Mouse (Mus musculus) myocyte (in vitro differentiated cells): ENCODE results near the gene Epb41l2. TPM values are rescaled to one million over a fixed set of nuclear protein-coding genes. Genes with fewer than 3 reads are reported as not detected.

Experiments
- H3K27me3 ChIP-seq: one replicate; pipeline ENCODE4 v1.6.1; 2011; ENCODE audit not compliant: control insufficient read depth, insufficient read depth, insufficient read length
- H3K36me3 ChIP-seq: one replicate; pipeline ENCODE4 v1.6.1; 2011; ENCODE audit not compliant: control insufficient read depth, insufficient read depth
- H3K4me2 ChIP-seq: one replicate; pipeline ENCODE4 v1.6.1; 2011; ENCODE audit warnings: low read depth, control low read depth
- H3K4me3 ChIP-seq: one replicate; pipeline ENCODE4 v1.5.1; 2011; ENCODE audit warnings: mild to moderate bottlenecking, control low read depth, moderate library complexity
- H3K79me2 ChIP-seq: one replicate; pipeline ENCODE4 v1.6.1; 2011; ENCODE audit not compliant: control insufficient read depth, insufficient read depth
- H3ac ChIP-seq: one replicate; pipeline ENCODE4 v1.6.1; 2011; ENCODE audit not compliant: control insufficient read depth, insufficient read length
- CEBPB ChIP-seq: IDR thresholded peaks from 2 replicates; pipeline ENCODE4 v1.6.1; 2011; ENCODE audit warnings: mild to moderate bottlenecking, moderate library complexity; ENCODE audit not compliant: poor library complexity, insufficient read depth, severe bottlenecking
- E2F4 ChIP-seq: IDR thresholded peaks from one replicate; pipeline ENCODE4 v1.6.1; 2011; ENCODE audit warnings: mild to moderate bottlenecking, control low read depth, moderate library complexity; ENCODE audit not compliant: insufficient read depth
- MAX ChIP-seq: IDR thresholded peaks from one replicate; pipeline ENCODE4 v1.6.1; 2011; ENCODE audit warnings: low read depth, mild to moderate bottlenecking, control low read depth
- MYOD1 ChIP-seq, 3 experiments: IDR thresholded peaks; one replicate each; pipeline ENCODE4 v1.6.1; 2011; ENCODE audit warnings: control low read depth in 2 of 3, low read depth in 2 of 3, mild to moderate bottlenecking in 2 of 3, moderate library complexity in 1 of 3; ENCODE audit not compliant: insufficient read length in 2 of 3, control insufficient read depth in 1 of 3
- MYOG ChIP-seq, 3 experiments: IDR thresholded peaks; one replicate each; pipeline ENCODE4 v1.6.1; 2011; ENCODE audit warnings: control low read depth in 2 of 3, low read depth in 2 of 3, mild to moderate bottlenecking in 2 of 3; ENCODE audit not compliant: insufficient read length in 2 of 3, control insufficient read depth in 1 of 3, insufficient read depth in 1 of 3
- POLR2A ChIP-seq: IDR thresholded peaks from one replicate; pipeline ENCODE4 v1.6.1; 2011; ENCODE audit warnings: low read depth, mild to moderate bottlenecking, control low read depth, moderate library complexity; ENCODE audit not compliant: insufficient read length
- POLR2AphosphoS2 ChIP-seq: IDR thresholded peaks from one replicate; pipeline ENCODE4 v1.6.1; 2011; ENCODE audit warnings: low read depth, control low read depth; ENCODE audit not compliant: insufficient read length
- REST ChIP-seq: IDR thresholded peaks from one replicate; pipeline ENCODE4 v1.6.1; 2011; ENCODE audit warnings: mild to moderate bottlenecking, control low read depth, moderate library complexity; ENCODE audit not compliant: insufficient read depth, insufficient read length
- SRF ChIP-seq: IDR thresholded peaks from one replicate; pipeline ENCODE4 v1.6.1; 2011; ENCODE audit warnings: low read depth; ENCODE audit not compliant: control insufficient read depth, insufficient read length
- TCF12 ChIP-seq: IDR thresholded peaks from one replicate; pipeline ENCODE4 v1.6.1; 2011; ENCODE audit warnings: mild to moderate bottlenecking, control low read depth; ENCODE audit not compliant: poor library complexity, insufficient read depth, severe bottlenecking
- TCF3 ChIP-seq: IDR thresholded peaks from one replicate; pipeline ENCODE4 v1.6.1; 2011; ENCODE audit warnings: low read depth, control low read depth; ENCODE audit not compliant: insufficient read length
- USF1 ChIP-seq: IDR thresholded peaks from one replicate; pipeline ENCODE4 v1.6.1; 2011; ENCODE audit warnings: low read depth, mild to moderate bottlenecking, control low read depth, moderate library complexity
- polyA plus RNA-seq: library from polyadenylated mRNA; unstranded; fragments of >200 nt; fragmentation: generic; extraction: Trizol; gene quantifications from one replicate; pipeline ENCODE4 v1.2.1, GENCODE M21; 2012; ENCODE audit warnings: missing spikeins

The Epb41l2 gene
- polyA plus RNA-seq, 1 experiment, result 22.3 TPM

GRCm38 (mm10) chr10:25321198-25321597 is 38.4 kb upstream of the Epb41l2 start:
- Histone ChIP-seq H3K27me3 (no peaks in the 10 kb centered on the region), H3K79me2 (no peaks in the 10 kb centered on the region), H3K4me2 (no peak overlapping the region), H3K4me3 (no peak overlapping the region), H3ac (no peak overlapping the region), H3K36me3 (no peaks in the 10 kb centered on the region)
- no peak for TF ChIP-seq TCF12
- no peak for TF ChIP-seq TCF3
- no peak for TF ChIP-seq MYOD1 (IDR thresholded peaks at IDR 0.05; ENCODE audit: control insufficient read depth in 1 of 3, insufficient read length in 2 of 3, low read depth in 2 of 3)
- TF ChIP-seq MAX, result no peak
- no peak for TF ChIP-seq POLR2AphosphoS2
- TF ChIP-seq SRF, result no peak
- no peak for TF ChIP-seq USF1
- TF ChIP-seq MYOG (IDR thresholded peaks at IDR 0.05; ENCODE audit: control insufficient read depth in 1 of 3, insufficient read depth in 1 of 3, insufficient read length in 2 of 3, low read depth in 2 of 3), result no peak
- no peak for TF ChIP-seq E2F4

- Histone ChIP-seq H3ac (no peak overlapping the region), H3K4me3 (no peak overlapping the region), H3K36me3 (no peaks in the 10 kb centered on the region), H3K27me3 (no peaks in the 10 kb centered on the region), H3K79me2 (no peaks in the 10 kb centered on the region), H3K4me2 (peak overlapping the region; percentile 2)
- TF ChIP-seq CEBPB, result 0 out of 2 replicates have a peak, but pooled peaks have one; percentile 9
- TF ChIP-seq POLR2AphosphoS2, result no peak
- TF ChIP-seq USF1, result peak; percentile 77
Measured at GRCm38 (mm10) chr10:25325690-25326089, 33.9 kb upstream of the Epb41l2 start.

DNA sequence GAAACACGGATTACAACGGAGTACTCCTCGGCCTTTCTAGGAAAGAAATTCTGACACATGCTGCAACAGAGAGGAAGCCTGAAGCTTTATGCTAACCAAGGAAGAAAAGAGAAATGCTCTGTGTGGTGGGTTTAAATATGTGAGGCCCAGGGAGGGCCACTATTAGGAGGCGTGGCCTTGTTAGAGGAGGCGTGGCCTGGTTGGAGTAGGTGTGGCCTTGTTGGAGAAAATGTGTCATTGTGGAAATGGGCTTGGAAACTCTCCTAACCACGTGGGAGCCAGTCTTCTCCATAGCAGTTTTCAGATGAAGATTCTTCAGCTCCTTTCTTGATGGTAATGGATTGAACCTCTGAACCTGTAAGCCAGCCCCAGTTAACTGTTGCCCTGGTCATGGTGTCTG is 32.1 kb upstream of the Epb41l2 start:
- Histone ChIP-seq H3K36me3 (no peaks in the 10 kb centered on the region), H3K4me3 (no peak overlapping the region), H3K79me2 (no peaks in the 10 kb centered on the region), H3ac (no peak overlapping the region), H3K4me2 (no peak overlapping the region), H3K27me3 (no peaks in the 10 kb centered on the region)
- TF ChIP-seq REST, result no peak
- TF ChIP-seq SRF, result no peak

GRCm38 (mm10) chr10:25330094-25330493 is 29.5 kb upstream of the Epb41l2 start:
- H3K4me3 ChIP-seq, result no peak overlapping the region
- no peaks in the 10 kb centered on the region for H3K79me2 ChIP-seq
- no peaks in the 10 kb centered on the region for H3K27me3 ChIP-seq
- TF ChIP-seq POLR2A (no peak), MAX (no peak), E2F4 (no peak), MYOG (IDR thresholded peaks at IDR 0.05; ENCODE audit: control insufficient read depth in 1 of 3, insufficient read depth in 1 of 3, insufficient read length in 2 of 3, low read depth in 2 of 3) (no peak), REST (no peak), CEBPB (no peak), POLR2AphosphoS2 (no peak), TCF3 (no peak), SRF (no peak), TCF12 (no peak)
- no peak overlapping the region for H3K4me2 ChIP-seq
- H3ac ChIP-seq, result no peak overlapping the region
- no peaks in the 10 kb centered on the region for H3K36me3 ChIP-seq

GRCm38 (mm10) chr10:25331321-25332049 is 28.1 kb upstream of the Epb41l2 start:
- Histone ChIP-seq H3K79me2 (no peaks in the 10 kb centered on the region), H3K4me3 (no peak overlapping the region), H3K4me2 (peak overlapping the region; percentile 36), H3ac (no peak overlapping the region), H3K36me3 (no peaks in the 10 kb centered on the region), H3K27me3 (no peaks in the 10 kb centered on the region)
- TF ChIP-seq POLR2AphosphoS2 (no peak), CEBPB (0 out of 2 replicates have a peak, but pooled peaks have one; percentile 22)
